Mouse (Mus musculus) heart, embryonic 13.5 days (tissue): ENCODE results near the gene Cdc14a. TPM values are rescaled to one million over a fixed set of nuclear protein-coding genes. Genes with fewer than 3 reads are reported as not detected.
A peak's percentile ranks its signal among the peaks of the same experiment; 100 is the strongest.

Experiments
- ATAC-seq: fragments of 200-750 bp; cut with Nextera tagmentation; 2 replicates; pipeline ENCODE4 v1.8.0; 2017; ENCODE audit warnings: moderate TSS enrichment; ENCODE audit not compliant: insufficient number of reproducible peaks, low FRiP score, low TSS enrichment; ENCODE audit errors: extremely low read depth
- H3K27ac ChIP-seq: fragments of 300-500 bp; sonication (generic); replicated peaks from 2 replicates; pipeline ENCODE4 v1.5.1; 2015; ENCODE audit warnings: moderate library complexity, mild to moderate bottlenecking, inconsistent platforms
- H3K27me3 ChIP-seq: fragments of 300-500 bp; sonication (generic); replicated peaks from 2 replicates; pipeline ENCODE4 v1.6.1; 2015; ENCODE audit warnings: mild to moderate bottlenecking, inconsistent platforms
- H3K36me3 ChIP-seq: fragments of 300-500 bp; sonication (generic); 2 replicates; pipeline ENCODE4 v1.6.1; 2015; ENCODE audit warnings: mild to moderate bottlenecking, inconsistent platforms
- H3K4me1 ChIP-seq: fragments of 300-500 bp; sonication (generic); 2 replicates; pipeline ENCODE4 v1.6.1; 2015; ENCODE audit warnings: inconsistent platforms
- H3K4me2 ChIP-seq: fragments of 300-500 bp; sonication (generic); 2 replicates; pipeline ENCODE4 v1.6.1; 2015; ENCODE audit warnings: inconsistent platforms, mild to moderate bottlenecking, moderate library complexity
- H3K4me3 ChIP-seq: fragments of 300-500 bp; sonication (generic); 2 replicates; pipeline ENCODE4 v1.5.1; 2015; ENCODE audit warnings: moderate library complexity, mild to moderate bottlenecking, inconsistent platforms
- H3K9ac ChIP-seq: fragments of 300-500 bp; sonication (generic); 2 replicates; pipeline ENCODE4 v1.6.1; 2015; ENCODE audit warnings: inconsistent platforms, mild to moderate bottlenecking, moderate library complexity
- H3K9me3 ChIP-seq: fragments of 300-500 bp; sonication (generic); 2 replicates; pipeline ENCODE4 v1.6.1; 2016; ENCODE audit warnings: inconsistent platforms
- WGBS: fragments of 180-500 bp; shearing (Covaris S2); methylation state at CpG from one replicate; pipeline ENCODE4 v1.1.7; 2015; ENCODE audit warnings: mixed read lengths; 5-methylcytosine and 5-hydroxymethylcytosine counted together
- polyA plus RNA-seq: library from polyadenylated mRNA; unstranded; fragments of >200 nt; fragmentation: Nextera tagmentation; extraction: Ambion mirVana; gene quantifications from 2 replicates; pipeline ENCODE4 v1.2.1, GENCODE M21; 2015

Gene Cdc14a
- polyA plus RNA-seq, 1 experiment from 2014 or later: 3.6 TPM

GRCm38 (mm10) chr3:116342251-116342650 lies 81.6 kb downstream of the Cdc14a start:
- 0 out of 2 replicates have a peak, but pooled peaks cover 6% of the 10 kb centered on the region for H3K4me1 ChIP-seq
- peaks cover 5% of the 10 kb centered on the region; the same call in 1 of the 2 replicates for H3K36me3 ChIP-seq
- H3K9me3 ChIP-seq: no peaks in the 10 kb centered on the region
- H3K27ac ChIP-seq: no peak overlapping the region
- H3K9ac ChIP-seq: no peak overlapping the region
- no peaks in the 10 kb centered on the region for H3K27me3 ChIP-seq
- WGBS: 87% methylated on average over 5 of the region's 5 CpGs
- no peak overlapping the region for H3K4me3 ChIP-seq
- no peak overlapping the region for H3K4me2 ChIP-seq
- ATAC-seq: no peak

- Histone ChIP-seq H3K9me3 (no peaks in the 10 kb centered on the region), H3K4me2 (peak overlapping the region; percentile 54), H3K4me3 (peak overlapping the region; percentile 31; the same call in 1 of the 2 replicates), H3K27me3 (no peaks in the 10 kb centered on the region), H3K27ac (no peak overlapping the region), H3K36me3 (peaks cover 5% of the 10 kb centered on the region; the same call in 1 of the 2 replicates), H3K4me1 (0 out of 2 replicates have a peak, but pooled peaks cover 6% of the 10 kb centered on the region), H3K9ac (peak overlapping the region; percentile 44; the same call in 1 of the 2 replicates)
- WGBS: 44% methylated on average over 19 of the region's 19 CpGs
- ATAC-seq: no peak
Observed at GRCm38 (mm10) chr3:116340950-116341624, 82.7 kb downstream of the Cdc14a start.

GRCm38 (mm10) chr3:116340281-116340680 lies 83.6 kb downstream of the Cdc14a start:
- Histone ChIP-seq H3K9ac (no peak overlapping the region), H3K4me3 (no peak overlapping the region), H3K9me3 (no peaks in the 10 kb centered on the region), H3K27ac (no peak overlapping the region), H3K36me3 (peaks cover 5% of the 10 kb centered on the region; the same call in 1 of the 2 replicates), H3K4me1 (0 out of 2 replicates have a peak, but pooled peaks cover 6% of the 10 kb centered on the region), H3K4me2 (no peak overlapping the region), H3K27me3 (no peaks in the 10 kb centered on the region)
- no peak for ATAC-seq
- WGBS: 88% methylated on average over 8 of the region's 8 CpGs

- H3K4me1 ChIP-seq: 0 out of 2 replicates have a peak, but pooled peaks cover 6% of the 10 kb centered on the region
- ATAC-seq: no peak
- no peak overlapping the region for H3K4me2 ChIP-seq
- 71% methylated on average over 6 of the region's 6 CpGs for WGBS
- no peak overlapping the region for H3K27ac ChIP-seq
- H3K9ac ChIP-seq: no peak overlapping the region
- H3K4me3 ChIP-seq: no peak overlapping the region
- H3K9me3 ChIP-seq: no peaks in the 10 kb centered on the region
- H3K36me3 ChIP-seq: peaks cover 5% of the 10 kb centered on the region; the same call in 1 of the 2 replicates
- H3K27me3 ChIP-seq: no peaks in the 10 kb centered on the region
Observed at GRCm38 (mm10) chr3:116338616-116339015, 85.2 kb downstream of the Cdc14a start.

GRCm38 (mm10) chr3:116337840-116338239 lies 86.0 kb downstream of the Cdc14a start:
- WGBS: 82% methylated on average over 5 of the region's 5 CpGs
- Histone ChIP-seq H3K4me1 (0 out of 2 replicates have a peak, but pooled peaks cover 6% of the 10 kb centered on the region), H3K27ac (no peak overlapping the region), H3K9ac (no peak overlapping the region), H3K36me3 (peaks cover 2% of the 10 kb centered on the region; the same call in 1 of the 2 replicates), H3K4me3 (no peak overlapping the region), H3K4me2 (no peak overlapping the region), H3K27me3 (no peaks in the 10 kb centered on the region), H3K9me3 (no peaks in the 10 kb centered on the region)
- no peak for ATAC-seq

GRCm38 (mm10) chr3:116335036-116335435 lies 88.8 kb downstream of the Cdc14a start:
- Histone ChIP-seq H3K9me3 (no peaks in the 10 kb centered on the region), H3K4me1 (no peaks in the 10 kb centered on the region), H3K27me3 (no peaks in the 10 kb centered on the region), H3K4me3 (no peak overlapping the region), H3K36me3 (no peaks in the 10 kb centered on the region), H3K4me2 (no peak overlapping the region), H3K27ac (no peak overlapping the region), H3K9ac (no peak overlapping the region)
- WGBS: 82% methylated on average over 4 of the region's 4 CpGs
- no peak for ATAC-seq

- H3K4me2 ChIP-seq: no peak overlapping the region
Observed at GRCm38 (mm10) chr3:116333711-116334110, 90.1 kb downstream of the Cdc14a start.

GRCm38 (mm10) chr3:116333229-116333628 lies 90.6 kb downstream of the Cdc14a start:
- no peaks in the 10 kb centered on the region for H3K4me1 ChIP-seq
- no peak overlapping the region for H3K9ac ChIP-seq
- no peak overlapping the region for H3K4me3 ChIP-seq
- H3K27ac ChIP-seq: no peak overlapping the region
- H3K36me3 ChIP-seq: no peaks in the 10 kb centered on the region; the same call in 1 of the 2 replicates
- no peaks in the 10 kb centered on the region for H3K9me3 ChIP-seq
- WGBS: 18% methylated on average over 7 of the region's 7 CpGs
- ATAC-seq: no peak
- H3K4me2 ChIP-seq: no peak overlapping the region
- no peaks in the 10 kb centered on the region for H3K27me3 ChIP-seq

More at GRCm38 (mm10) chr3:116333711-116334110, 90.1 kb downstream of the Cdc14a start:
- no peaks in the 10 kb centered on the region for H3K9me3 ChIP-seq
- H3K9ac ChIP-seq: no peak overlapping the region
- H3K4me3 ChIP-seq: no peak overlapping the region
- WGBS: 77% methylated on average over 6 of the region's 6 CpGs
- no peak for ATAC-seq
- H3K4me1 ChIP-seq: no peaks in the 10 kb centered on the region
- H3K27me3 ChIP-seq: no peaks in the 10 kb centered on the region
- H3K36me3 ChIP-seq: no peaks in the 10 kb centered on the region
- no peak overlapping the region for H3K27ac ChIP-seq

- ATAC-seq: no peak
- no peaks in the 10 kb centered on the region for H3K27me3 ChIP-seq
- peaks cover 5% of the 10 kb centered on the region; the same call in 1 of the 2 replicates for H3K4me1 ChIP-seq
- no peak overlapping the region for H3K4me3 ChIP-seq
- 43% methylated on average over 8 of the region's 8 CpGs for WGBS
- H3K36me3 ChIP-seq: peaks cover 4% of the 10 kb centered on the region
- H3K9me3 ChIP-seq: no peaks in the 10 kb centered on the region
- no peak overlapping the region for H3K9ac ChIP-seq
- H3K4me2 ChIP-seq: no peak overlapping the region
- no peak overlapping the region for H3K27ac ChIP-seq
Observed at GRCm38 (mm10) chr3:116331811-116332464, 91.9 kb downstream of the Cdc14a start.

- H3K27me3 ChIP-seq: no peaks in the 10 kb centered on the region
- H3K36me3 ChIP-seq: peaks cover 4% of the 10 kb centered on the region
- H3K27ac ChIP-seq: no peak overlapping the region
- peaks cover 9% of the 10 kb centered on the region; the same call in 1 of the 2 replicates for H3K4me1 ChIP-seq
- H3K9me3 ChIP-seq: no peaks in the 10 kb centered on the region
- ATAC-seq: no peak
- no peak overlapping the region for H3K4me3 ChIP-seq
- no peak overlapping the region for H3K4me2 ChIP-seq
- 66% methylated on average over 8 of the region's 8 CpGs for WGBS
- no peak overlapping the region for H3K9ac ChIP-seq
Observed at GRCm38 (mm10) chr3:116329976-116330375, 93.9 kb downstream of the Cdc14a start.

GRCm38 (mm10) chr3:116329023-116329762 lies 94.6 kb downstream of the Cdc14a start:
- ATAC-seq: no peak
- 83% methylated on average over 18 of the region's 18 CpGs for WGBS

More at GRCm38 (mm10) chr3:116329023-116329762, 94.6 kb downstream of the Cdc14a start:
- peaks cover 9% of the 10 kb centered on the region; the same call in 1 of the 2 replicates for H3K4me1 ChIP-seq
- no peak overlapping the region for H3K4me3 ChIP-seq
- H3K27me3 ChIP-seq: no peaks in the 10 kb centered on the region
- no peak overlapping the region for H3K9ac ChIP-seq
- H3K36me3 ChIP-seq: peaks cover 4% of the 10 kb centered on the region
- no peak overlapping the region for H3K4me2 ChIP-seq
- no peaks in the 10 kb centered on the region for H3K9me3 ChIP-seq
- H3K27ac ChIP-seq: no peak overlapping the region
